Mouse (Mus musculus): ENCODE measurements at regions not wholly inside any gene's neighbourhood (a gene's known extent, or its start where the extent isn't known, plus 50 kb on each side); places are given as distances from the start of the nearest gene placed in this dataset.

DNA sequence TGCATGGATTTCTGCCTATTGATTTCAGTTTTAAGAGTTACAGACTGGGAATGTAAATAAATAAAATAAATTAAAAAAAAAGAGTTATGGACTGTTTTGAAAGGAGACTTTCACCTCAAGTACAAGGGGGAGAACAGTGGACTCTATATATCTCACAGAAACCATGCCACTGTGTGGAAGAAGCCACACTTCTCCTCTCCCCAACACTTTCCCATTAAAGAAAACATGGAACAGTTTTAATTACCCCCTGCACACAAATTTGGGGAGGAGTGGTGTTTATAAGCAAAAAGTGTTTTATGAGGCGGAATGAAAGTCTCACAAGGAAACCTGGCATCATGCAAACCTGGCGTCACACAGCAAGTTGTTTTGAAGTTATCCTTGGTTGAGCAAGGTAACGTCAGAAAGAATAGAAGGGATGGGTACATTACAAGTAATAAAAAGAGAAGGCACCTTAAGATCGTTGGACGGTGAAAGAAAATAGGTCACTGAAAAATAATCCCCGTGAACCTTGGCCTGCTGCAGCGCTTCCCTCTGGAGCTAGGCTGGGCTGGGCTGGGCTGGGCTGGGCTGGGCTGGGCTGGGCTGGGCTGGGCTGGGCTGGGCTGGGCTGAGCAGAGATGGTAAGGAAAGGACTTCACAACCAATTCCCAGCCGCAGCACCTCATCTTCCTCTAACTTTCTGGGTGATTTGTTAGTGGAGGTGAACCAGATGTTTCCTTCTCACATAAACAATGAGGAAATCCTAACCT, 232.2 kb upstream of the Tank start:
- no peak for DNase-seq

DNA sequence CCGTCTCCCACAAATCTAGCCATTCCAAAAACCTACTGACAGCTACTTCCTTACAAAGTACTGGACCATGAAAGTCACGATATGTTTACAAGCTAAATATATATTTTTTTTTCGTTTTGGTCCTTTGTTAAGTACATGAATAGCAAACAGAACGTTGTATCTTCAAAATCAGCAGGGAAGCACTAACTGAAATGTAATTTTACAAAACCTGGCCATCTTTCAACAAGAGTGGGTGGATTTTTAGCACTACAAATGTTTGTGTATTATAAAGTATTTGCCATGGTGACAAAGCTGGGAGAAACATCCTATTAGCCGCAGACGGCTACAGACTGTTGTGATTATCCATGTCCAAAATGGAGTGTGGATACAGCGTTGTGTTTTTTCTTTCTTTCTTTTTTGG, 233.1 kb upstream of the Tank start:
- DNase-seq = no peak

DNA sequence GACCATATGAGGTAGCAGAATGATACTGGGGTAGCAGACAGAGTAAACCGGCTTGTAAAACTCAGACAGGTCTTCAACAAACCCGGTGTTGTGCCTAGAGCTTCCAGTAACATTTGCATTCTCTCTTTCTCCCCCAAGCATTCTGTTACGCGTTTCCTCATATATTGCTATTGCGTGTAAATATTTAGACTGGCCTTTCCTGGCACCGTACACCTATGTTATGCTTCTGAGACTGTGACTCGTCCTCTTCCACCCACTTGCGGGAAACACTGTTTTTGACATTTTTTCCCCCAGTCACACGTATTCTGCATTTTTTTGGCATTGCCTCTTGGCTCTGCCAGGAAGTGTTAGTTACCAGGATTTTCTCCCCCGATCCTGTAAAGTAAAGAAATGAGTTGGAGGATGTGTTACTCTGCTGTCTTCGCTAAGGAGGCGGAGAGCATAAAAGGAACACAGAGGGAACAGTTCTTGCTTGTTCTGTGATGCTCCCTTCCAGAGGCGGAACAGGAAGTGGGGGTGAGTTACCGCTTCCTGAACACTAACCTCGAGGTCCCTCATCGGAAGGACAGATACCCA, 233.7 kb upstream of the Tank start:
- peak; percentile 7 for DNase-seq

DNA sequence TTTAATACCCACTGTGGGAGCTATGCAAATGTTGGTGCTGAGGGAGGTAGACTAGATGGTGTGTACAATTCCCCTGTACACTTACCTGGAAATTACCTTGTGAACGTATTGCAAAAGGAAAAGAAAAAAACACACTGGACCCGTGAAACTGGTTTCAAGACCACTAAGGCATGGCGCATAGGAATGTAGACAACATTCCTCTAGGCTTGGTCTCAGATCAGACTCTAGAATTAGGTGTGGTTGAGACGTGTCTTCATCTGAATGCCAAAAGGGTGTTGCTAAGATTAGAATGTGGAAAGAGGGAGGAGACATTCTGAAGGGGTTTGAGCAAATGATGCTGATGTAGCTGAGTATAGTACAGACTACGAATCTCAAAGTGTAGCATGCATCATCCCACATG, 237.1 kb upstream of the Tank start:
- no peak for DNase-seq

DNA sequence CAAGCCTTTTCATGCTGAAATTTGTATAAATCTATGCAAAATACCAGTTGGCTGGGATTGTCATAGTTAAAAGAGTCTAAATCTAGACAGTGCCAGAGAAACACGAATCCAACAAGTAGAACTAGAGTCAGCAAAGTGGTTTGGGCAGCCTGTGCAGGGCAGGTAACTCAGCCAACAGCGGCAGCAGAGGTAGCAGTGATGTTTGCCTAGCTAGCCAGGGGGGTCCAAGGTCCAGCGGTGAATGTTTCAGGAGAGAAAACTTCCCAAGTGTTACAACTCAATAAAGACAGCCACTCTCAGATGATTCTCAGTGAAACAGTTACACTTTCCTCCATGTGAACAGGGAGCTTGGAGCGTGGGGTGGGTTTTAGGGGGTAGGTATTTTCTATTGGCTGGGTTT, 259.2 kb upstream of the Tank start:
- no peak for DNase-seq

DNA sequence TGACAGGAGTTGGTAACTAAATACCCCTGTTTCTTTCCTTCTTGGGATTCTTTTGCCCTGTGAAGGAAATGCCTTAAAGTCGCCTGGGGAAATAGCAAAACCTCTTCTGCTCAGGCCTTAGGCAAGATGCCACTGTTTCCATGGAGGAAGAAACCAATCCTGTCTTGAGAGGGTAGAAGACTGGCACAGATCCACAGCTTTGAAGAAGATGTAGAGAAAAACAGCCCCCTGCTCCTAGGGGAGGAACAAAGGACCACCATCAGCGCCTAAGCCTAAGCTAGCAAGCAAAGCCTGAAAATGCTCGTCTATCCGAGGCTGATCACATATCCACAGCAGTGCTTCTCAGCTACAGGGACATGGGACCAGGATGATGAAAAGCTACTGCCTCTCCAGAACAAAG, 268.0 kb upstream of the Tank start:
- DNase-seq = no peak

DNA sequence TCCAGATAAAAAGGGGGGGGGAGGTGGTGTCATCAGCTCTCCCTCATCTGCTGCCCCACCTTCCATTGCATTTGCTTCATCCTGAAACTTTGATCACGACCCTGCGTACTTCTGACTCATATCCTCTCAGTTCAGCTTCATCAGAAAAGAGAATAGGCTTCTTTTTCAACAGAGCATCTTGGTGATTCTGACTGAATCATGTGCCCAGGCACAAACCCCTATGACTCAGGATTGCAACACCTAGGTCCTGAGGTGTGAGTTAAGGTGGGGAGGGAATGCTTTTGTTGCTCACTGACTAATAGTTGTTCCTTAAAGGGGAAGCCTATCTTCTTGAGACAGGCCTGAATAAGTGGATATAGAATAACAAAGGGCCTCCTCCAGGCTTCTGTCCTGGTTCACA, 269.2 kb upstream of the Tank start:
- no peak for DNase-seq

DNA sequence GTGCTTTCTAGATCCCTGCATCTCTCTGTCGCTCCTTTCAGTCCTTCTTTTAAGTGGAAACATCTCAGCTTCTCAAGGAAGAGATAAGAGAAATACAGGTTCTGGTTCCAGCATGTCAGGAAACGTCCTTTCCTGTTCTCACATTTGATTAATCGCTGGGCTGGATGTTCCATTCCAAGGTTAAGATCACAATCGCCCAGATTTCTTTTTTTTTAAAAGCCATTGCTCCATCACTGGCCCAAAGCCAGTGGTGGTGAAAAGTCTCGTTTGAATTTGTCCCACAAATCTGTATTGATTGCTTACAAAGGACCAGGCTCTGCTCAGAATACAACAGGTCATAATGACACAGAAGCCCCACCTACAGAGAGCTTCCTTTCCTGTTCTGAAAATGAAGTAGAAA, 281.2 kb upstream of the Tank start:
- no peak for DNase-seq

DNA sequence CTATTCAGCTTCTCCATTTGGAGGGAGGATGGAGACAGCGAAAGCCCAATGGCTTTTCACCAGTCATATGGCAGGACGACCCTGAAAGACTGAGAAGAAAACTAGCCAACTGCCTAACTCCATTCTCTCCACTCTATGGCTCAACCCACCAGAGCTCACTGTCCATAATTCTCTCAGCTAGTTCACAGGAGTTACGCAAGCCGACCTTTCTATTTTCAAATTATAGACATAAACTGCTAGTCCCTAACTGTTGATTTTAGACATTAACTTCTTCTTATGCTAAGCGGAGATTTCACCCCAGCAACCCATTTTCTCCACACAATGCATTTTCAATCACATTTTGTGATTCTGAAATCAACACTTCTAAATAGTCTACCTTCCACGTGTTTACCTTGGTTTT, 281.8 kb upstream of the Tank start:
- DNase-seq = no peak

DNA sequence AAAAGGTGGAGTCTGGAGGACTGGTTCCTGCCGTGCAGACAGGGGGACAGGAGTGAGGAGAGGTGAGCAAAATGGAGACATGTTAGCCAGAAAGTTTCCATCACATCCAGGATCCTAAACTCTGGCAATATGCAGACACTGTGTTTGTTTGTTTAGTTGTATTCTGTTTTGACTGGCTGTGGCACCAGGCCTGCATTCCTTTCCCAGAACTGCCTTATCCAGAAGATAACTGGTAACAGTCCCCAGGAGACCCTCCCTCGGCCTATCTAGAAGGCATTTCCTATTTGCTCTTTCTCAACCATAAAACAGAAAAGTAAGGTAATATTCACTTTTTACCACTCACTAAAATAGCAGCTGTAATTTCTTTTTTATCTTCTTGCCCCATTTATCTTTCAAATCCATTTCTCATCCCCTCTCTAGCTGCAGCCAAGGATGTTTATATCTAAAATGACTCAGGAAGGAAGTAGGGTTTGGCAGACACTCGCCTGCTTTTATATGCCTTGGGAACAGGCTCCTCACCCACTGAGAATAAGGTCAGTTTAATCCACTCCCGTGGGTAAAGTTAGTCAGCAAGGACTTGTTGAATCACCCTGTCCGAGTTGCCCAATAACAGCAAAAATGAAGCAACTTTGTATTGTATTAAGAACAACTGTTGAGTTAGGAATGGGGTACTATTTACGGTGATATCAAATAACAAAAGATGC, 283.0 kb upstream of the Tank start:
- DNase-seq = no peak

DNA sequence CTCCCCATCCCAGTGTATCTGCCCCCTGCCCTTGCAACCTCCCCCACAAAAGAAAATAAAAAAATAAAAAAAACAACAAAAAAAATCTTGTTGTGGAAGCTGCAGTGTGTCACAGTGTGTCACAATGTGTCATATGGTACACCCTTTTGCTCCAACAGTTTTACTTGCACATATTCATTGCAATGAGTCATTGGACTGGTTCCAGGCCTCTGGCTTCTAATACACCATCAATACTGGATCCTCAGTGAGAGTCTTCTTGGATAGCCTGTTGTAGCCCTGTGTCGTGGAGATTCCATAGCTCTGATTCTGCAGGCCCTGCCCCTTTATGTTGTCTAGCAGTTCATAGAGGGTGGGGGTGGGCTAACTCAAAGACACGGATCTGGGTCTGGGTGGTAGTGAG, 290.1 kb upstream of the Tank start:
- DNase-seq = no peak

DNA sequence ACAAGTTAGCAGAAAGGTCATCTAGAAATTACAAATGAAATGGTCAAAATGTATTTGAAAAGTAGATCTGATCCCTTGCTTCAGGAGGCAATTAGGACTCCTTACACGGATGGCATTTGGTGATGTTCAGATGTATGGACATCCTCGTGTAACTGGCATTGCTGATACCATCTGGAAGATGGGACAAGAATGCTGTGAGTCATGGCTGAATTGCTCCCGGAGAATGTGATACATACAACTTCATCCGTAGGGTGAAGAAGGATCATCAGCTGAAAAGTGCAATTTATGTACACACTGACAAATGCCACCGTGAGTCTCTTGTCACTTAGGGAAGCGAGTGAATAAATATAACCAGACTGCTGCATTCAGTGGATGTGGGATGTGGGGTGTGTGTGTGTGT, 293.7 kb upstream of the Tank start:
- no peak for DNase-seq

DNA sequence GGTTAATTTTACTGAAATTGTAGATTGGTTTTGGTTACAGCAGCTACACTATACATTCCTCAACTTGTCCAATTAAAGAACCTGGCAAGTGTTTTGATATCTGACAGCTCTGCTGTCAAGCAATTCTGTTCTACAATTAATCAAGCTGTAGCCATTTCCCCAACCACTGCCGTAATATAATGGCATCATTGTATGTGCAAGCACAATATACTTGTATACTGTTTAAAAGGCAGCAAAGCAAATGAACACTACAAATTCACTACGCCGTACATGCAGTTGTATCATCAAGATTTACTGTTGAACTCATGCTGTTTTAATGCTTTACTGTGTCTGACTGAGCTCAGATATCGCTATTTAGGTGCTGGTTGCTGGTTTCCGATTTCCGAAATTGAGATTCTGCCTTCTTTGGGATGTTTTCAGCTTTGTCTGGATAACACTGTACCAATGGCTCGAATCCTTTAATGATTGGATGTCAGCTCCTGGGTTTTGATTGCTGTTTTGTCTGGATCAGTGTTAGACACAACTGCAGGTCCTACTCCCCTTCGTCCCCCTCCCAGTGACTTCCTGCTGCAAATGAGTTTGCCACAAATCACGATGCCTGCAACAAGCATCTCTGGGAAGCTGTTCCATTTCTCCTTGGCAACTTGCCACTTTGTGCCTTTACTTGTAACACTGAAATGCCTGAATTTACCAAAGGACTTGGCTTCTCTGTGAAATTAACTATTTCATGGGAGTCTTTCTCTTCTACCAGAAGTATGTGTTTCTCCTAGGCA, 294.4 kb upstream of the Tank start:
- DNase-seq = no peak

DNA sequence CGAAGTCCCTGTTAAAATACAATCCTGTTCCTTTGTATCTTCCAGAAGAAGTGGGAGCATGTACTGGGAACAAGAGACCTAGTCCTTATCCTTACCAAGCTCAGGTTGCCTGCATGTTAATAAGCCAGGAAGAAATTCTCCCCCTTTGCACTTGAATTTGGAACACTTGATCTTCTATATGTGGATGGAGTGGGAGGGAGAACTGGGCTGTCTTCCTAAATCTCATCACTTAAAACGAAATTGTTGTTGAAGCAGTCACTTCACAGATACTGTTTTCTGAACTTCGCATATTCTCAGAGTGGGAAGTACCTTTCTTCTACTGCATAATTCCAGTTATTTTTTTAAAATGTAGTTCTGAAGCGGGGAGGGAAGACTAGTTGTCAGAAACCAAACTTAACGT, 305.7 kb upstream of the Tank start:
- DNase-seq = no peak

DNA sequence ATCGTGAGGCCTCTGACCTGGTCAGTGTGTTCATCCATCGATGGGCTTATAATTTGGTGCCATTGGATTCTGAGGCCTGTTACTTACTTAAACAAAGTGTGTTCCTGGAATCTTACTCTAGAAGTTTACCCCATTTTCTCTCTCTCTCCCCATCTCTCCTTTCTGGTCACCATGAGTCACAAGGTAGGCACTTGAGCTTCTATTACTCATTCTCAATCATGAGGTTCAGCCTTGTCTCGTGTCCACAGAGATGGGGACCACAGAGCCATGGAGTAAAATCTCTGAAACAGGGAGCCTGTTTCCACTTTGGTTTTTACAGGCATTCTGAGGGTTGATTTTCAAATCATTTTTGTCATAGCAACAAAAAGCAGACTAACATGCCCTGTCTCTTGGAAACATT, 304.7 kb upstream of the Rbms1 start:
- DNase-seq = no peak

DNA sequence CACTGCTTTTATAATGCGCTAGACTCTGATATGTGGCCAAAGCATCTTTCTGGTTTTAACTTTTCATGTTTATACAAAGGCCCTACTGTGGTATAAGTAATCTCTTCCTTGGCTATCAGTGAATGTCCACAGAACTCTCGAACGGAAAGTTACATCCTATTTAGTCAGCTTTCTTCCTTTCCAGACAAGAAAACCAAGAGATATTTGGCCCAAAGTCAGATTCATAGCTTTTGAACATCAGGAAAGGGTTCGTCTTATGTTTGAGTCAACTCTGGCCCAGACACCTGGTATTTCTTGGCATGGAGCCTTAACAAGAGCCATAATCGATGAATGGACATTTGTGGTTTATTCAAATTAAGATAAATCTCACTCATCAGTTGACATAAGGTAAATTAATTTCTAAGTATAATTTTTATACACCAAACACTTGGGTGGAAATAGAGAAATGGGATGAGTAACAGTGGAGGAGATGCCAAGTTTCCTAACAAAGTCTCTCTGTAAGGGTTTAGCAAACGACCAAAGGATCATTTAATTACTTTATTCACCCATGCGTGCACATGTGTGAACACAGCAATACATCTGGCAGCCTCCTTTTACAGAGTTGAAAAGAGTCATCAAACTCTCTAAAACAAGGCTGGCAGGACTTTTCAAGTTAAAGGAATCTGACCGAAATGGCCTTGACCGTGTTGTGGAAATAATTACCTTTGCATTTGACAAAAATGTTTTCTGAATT, 287.2 kb upstream of the Rbms1 start:
- no peak for DNase-seq

DNA sequence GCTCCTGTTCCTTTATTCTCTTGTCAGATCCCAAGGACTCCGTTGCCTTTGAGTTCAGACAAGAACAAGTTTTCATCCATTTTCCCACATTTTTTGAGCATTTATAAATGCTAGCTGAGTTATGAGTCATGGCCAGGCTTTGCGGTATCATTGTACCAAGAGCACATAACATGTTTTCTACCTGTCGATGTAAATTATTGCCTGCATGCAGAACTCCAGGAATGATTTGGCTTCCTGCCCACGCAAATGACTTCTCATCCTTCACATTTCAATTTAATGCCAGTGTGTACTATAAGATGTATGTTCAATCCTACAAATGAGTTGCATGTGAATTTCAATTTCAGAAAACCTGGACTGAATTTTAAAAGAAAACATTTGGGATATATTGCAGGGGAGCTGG, 285.0 kb upstream of the Rbms1 start:
- no peak for DNase-seq

DNA sequence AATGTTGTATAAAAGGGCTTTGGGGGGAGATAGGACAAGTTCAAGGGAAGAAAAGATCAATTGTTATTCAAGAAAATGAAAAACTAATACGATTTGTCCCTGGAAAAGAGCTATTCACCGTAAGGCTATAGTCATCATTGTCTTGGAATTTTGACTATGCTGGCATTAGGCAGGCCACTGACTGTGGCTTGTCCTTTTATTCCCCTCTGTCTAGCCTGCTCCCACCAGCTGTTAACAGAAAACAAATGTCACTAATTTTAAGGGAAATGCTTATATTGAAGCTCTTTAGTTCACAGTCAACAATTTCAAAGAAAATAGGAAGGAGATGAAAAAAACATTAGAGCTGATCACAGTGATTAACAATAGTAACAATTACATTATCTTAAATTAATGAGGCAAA, 284.3 kb upstream of the Rbms1 start:
- DNase-seq = no peak

DNA sequence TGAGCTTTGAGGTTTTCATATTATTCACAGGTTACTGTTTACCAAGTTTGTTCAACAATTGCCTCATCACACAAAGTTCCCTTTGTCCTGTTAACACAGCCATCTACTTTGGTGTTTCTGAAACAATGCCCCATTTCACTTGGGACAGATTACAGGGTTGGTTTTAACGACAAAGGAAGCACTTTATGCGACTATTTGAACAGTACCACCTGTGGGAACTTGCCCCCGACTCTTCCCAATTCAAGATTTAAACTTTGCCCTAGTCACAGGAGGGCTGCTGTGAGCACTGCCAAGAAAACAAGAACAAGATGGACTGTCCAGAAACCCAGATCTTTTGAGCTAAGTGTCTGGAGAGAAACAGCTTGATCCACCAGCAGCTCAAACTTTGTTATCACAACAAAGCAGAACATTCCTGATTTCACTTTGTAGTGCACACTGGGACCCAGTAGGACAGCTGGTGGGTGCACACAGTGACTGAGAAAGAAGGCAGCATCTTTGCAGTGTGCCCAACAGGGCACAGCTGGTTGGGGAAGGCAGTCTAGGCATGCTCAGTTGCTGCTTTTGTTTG, 283.8 kb upstream of the Rbms1 start:
- no peak for DNase-seq

DNA sequence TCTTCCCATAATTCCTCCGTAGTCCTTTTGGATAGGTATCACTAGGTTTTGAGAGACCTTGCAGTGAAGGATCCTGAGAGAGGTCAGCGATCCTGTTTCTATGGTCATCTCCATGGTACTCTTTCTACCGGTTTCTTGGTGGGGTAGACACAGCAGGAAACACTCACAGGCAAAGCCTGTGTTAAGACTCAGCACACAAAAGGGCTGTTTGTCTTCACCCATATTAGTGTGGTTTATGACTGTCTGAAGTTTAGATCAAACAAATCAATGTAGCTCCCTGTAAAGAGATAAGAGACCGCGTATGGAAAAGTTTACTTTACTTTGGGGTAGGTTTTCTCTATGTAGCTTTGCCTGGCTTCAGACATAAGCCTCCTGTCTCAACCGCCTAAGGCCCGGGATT, 282.5 kb upstream of the Rbms1 start:
- no peak for DNase-seq

DNA sequence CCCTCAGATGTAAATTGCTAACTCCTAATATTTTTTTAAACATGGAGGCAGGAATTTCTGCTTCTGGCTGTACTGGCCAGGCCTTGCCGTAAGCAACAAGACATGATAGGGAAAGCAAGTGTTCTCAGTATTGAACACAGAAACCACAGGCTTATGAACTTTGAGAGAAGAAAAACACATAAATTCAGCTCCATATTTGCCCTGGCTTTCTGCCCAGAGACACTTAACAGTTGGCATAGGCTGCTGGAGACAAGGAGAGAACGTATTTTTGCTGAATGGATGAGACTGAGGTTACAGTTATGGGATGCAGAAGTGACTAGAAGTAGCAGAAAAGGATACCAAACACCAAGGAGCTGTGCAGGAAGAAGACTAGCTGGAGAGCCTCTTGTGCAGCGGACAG, 258.7 kb upstream of the Rbms1 start:
- DNase-seq = no peak

DNA sequence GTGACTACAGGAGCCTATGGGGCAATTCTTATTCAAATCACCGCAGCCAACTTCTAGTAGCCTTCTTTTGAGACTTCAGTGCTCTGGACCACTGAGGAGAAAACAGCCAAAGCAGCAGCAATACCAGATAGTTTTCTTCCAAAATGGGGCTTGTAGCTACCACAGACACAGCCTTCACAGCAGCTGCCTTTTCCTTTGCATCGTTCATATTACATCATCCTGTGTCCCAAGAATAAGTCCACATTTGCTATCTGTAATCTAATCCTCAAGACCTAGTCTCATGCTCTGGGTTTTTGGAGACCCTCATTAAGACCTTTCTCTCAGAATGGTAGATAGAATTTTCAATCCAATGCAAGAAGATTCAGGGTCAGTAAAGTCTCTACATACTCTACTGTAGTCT, 258.2 kb upstream of the Rbms1 start:
- no peak for DNase-seq

DNA sequence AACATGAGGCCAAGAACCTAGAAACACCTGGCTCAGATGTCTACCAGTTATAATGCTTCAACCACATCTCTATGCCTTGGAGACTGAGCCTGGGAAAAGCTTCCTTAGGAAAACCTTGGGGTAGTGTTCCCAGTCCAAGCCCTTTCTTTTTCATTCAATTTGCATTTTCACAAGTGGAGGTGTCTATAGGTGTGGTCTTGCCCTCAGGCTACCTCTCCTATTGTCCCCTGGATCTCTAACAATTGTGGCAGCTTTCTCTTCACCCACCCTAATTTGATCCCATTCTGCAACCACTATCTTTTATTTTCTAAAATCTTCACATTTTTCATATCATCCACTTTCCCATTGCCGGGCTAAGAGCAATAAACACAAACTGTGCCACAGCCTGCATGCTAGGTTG, 251.0 kb upstream of the Rbms1 start:
- DNase-seq = no peak

Measured in thymus, postnatal 14 days (tissue).